ENCODE assay signal across 8 mouse cellular contexts in the genomic region with DNA sequence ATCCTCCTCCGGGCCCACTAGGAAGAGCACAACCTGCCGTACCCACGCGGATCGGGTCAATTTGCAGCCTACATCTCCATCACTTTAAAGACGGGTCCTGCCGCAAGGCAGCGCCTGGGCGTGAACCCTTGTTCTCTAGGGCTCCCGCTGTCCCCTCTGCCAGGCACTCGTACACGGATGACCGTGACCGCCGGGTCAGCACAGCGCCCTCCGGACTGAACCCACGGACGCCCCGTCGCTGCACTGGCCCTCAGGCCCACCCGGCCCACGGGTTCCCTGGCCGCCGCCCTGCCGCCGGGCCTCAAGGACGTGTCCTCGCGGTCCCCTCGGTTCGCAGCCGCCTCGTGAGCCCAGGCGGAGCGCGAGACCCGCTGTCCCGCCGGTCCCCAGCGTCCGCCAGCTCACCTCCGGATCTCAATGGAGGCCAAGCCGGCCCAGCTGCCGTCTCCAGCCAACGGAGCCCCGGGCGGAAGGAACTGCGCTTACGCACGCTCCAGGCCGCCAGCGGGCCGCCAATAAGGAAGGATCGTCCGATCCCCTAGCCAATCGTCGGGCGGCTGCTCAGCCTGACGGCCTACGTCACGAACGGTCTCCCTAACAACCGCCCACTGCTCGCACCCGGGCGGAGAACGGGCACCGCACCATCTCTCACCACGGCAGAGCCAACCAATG. TPM values are rescaled to one million over a fixed set of nuclear protein-coding genes. Genes with fewer than 3 reads are reported as not detected.
DNase-seq lines count a peak whose midpoint lies in the region; ATAC-seq lines count a peak whose summit lies in the region.

A gene (minus strand): TSS at position 531 of the 672 bp plus-strand sequence.

- peaks cover 11% of the 10 kb centered on the region for H3K36me3 ChIP-seq in heart, embryonic 14.5 days (ENCODE audit: control insufficient read depth, insufficient read depth, low read length)
- H3K36me3 ChIP-seq in liver, embryonic 13.5 days, result peaks cover 20% of the 10 kb centered on the region
- peaks cover 5% of the 10 kb centered on the region; the same call in 1 of the 2 replicates for H3K36me3 ChIP-seq in stomach, embryonic 16.5 days (ENCODE audit: control insufficient read depth, insufficient read depth, low read length)

- ATAC-seq in CD4-positive, CD25-positive, alpha-beta regulatory T cell, adult 4 months, result peak; percentile 92
- peak; percentile 100 for ATAC-seq in heart, embryonic 14.5 days (ENCODE audit: insufficient number of reproducible peaks, insufficient read depth, low FRiP score, low read depth)
- ATAC-seq in liver, embryonic 13.5 days (ENCODE audit: low read depth), result peak; percentile 99
- peak; percentile 100 for ATAC-seq in stomach, embryonic 16.5 days (ENCODE audit: insufficient read depth, low FRiP score)

- H3K9me3 ChIP-seq in heart, embryonic 14.5 days (ENCODE audit: control insufficient read depth, low read length), result no peaks in the 10 kb centered on the region
- no peaks in the 10 kb centered on the region for H3K9me3 ChIP-seq in liver, embryonic 13.5 days (replicated peaks)
- H3K9me3 ChIP-seq in stomach, embryonic 16.5 days (replicated peaks; ENCODE audit: control insufficient read depth, low read length), result no peaks in the 10 kb centered on the region

- peak within 1 kb of the TSS; percentile 97 for H3K9ac ChIP-seq in heart, embryonic 14.5 days (ENCODE audit: low read length)
- peak within 1 kb of the TSS; percentile 98 for H3K9ac ChIP-seq in liver, embryonic 13.5 days
- H3K9ac ChIP-seq in stomach, embryonic 16.5 days (ENCODE audit: low read length), result peak within 1 kb of the TSS; percentile 98

- peak within 1 kb of the TSS; percentile 81 for H3K4me2 ChIP-seq in heart, embryonic 14.5 days (ENCODE audit: low read length)
- H3K4me2 ChIP-seq in liver, embryonic 13.5 days, result peak within 1 kb of the TSS; percentile 81
- H3K4me2 ChIP-seq in stomach, embryonic 16.5 days (ENCODE audit: low read depth, low read length), result peak within 1 kb of the TSS; percentile 85

- peak; percentile 91 for DNase-seq in c-Kit-negative CD71-positive TER-119-positive erythroid progenitor cells, embryonic 14.5 days (ENCODE audit: low read depth, low spot score)
- DNase-seq in fibroblast of lung, adult 2 months (ENCODE audit: low read depth), result peak; percentile 95
- DNase-seq in kidney, postnatal 14 days, result peak; percentile 99
- peak; percentile 98 for DNase-seq in liver, embryonic 13.5 days
- peak; percentile 96 for DNase-seq in neural tube, embryonic 10.5 days (ENCODE audit: extremely low spot score, low spot score)

- H3K27me3 ChIP-seq in heart, embryonic 14.5 days (ENCODE audit: control insufficient read depth, insufficient read depth, low read length), result no peaks in the 10 kb centered on the region
- H3K27me3 ChIP-seq in liver, embryonic 13.5 days, result no peaks in the 10 kb centered on the region
- H3K27me3 ChIP-seq in stomach, embryonic 16.5 days (ENCODE audit: control insufficient read depth, insufficient read depth, low read length), result no peaks in the 10 kb centered on the region

- peaks cover 3 to 22% of the 10 kb centered on the region in 2 experiments for H3K4me1 ChIP-seq in heart, embryonic 14.5 days (ENCODE audit: control insufficient read depth in 2 of 2, insufficient read depth in 2 of 2, low read length in 2 of 2)
- H3K4me1 ChIP-seq in liver, embryonic 13.5 days (replicated peaks), result peaks cover 51% of the 10 kb centered on the region
- H3K4me1 ChIP-seq in stomach, embryonic 16.5 days (ENCODE audit: control insufficient read depth, insufficient read depth, low read length), result peaks cover 22% of the 10 kb centered on the region

- peak within 1 kb of the TSS; percentile 82 to 90 for H3K27ac ChIP-seq in heart, embryonic 14.5 days (replicated peaks in 1 of 2; ENCODE audit: control insufficient read depth in 1 of 2, insufficient read depth in 1 of 2, low read depth in 2 of 2, low read length in 2 of 2)
- peak within 1 kb of the TSS; percentile 96 for H3K27ac ChIP-seq in liver, embryonic 13.5 days
- peak within 1 kb of the TSS; percentile 92 for H3K27ac ChIP-seq in stomach, embryonic 16.5 days (ENCODE audit: low read length)

- peak within 1 kb of the TSS; percentile 73 to 97 for H3K4me3 ChIP-seq in heart, embryonic 14.5 days (ENCODE audit: control insufficient read depth in 1 of 2, insufficient read depth in 1 of 2, low read depth in 1 of 2, low read length in 2 of 2)
- H3K4me3 ChIP-seq in liver, embryonic 13.5 days (replicated peaks), result peak within 1 kb of the TSS; percentile 96
- H3K4me3 ChIP-seq in stomach, embryonic 16.5 days (replicated peaks; ENCODE audit: low read length), result peak within 1 kb of the TSS; percentile 98

- WGBS in heart, embryonic 14.5 days, result under 1% methylated on average over 70 of the region's 70 CpGs
- WGBS in liver, embryonic 13.5 days (ENCODE audit: insufficient replicate concordance), result 0% methylated on average over 63 of the region's 70 CpGs
- under 1% methylated on average over 70 of the region's 70 CpGs for WGBS in stomach, embryonic 16.5 days

RNA-seq across cellular contexts. Expression of the gene that starts here (rescaled TPM):
- polyA plus RNA-seq in CD4-positive, CD25-positive, alpha-beta regulatory T cell, adult 4 months (2017; shearing (Covaris generic)), result 10 to 100 TPM; 55.7 to 79.5 TPM
- polyA plus RNA-seq in heart, embryonic 14.5 days (2014; fragmentation: Nextera tagmentation; extraction: Ambion mirVana), result 32.2 and 38.2 TPM in 2 replicates
- polyA plus RNA-seq in liver, embryonic 13.5 days (2015; fragmentation: Nextera tagmentation; extraction: Ambion mirVana), result 61.9 and 84.3 TPM in 2 replicates
- polyA plus RNA-seq in stomach, embryonic 16.5 days (2015; fragmentation: Nextera tagmentation; extraction: Ambion mirVana), result 74.6 and 78.9 TPM in 2 replicates

Comparison
In these comparisons a context has a peak if more than half of its experiments do, and no peak if none do; other contexts are left out.
1. Peak in every context shown above with its lines: DNase-seq, ATAC-seq, H3K4me3 ChIP-seq and H3K27ac ChIP-seq.